In genomic region chr14:75015856-75016714, GRCm38 (mm10) we compare ENCODE assay signal across 8 mouse cellular contexts. TPM values are rescaled to one million over a fixed set of nuclear protein-coding genes. Genes with fewer than 3 reads are reported as not detected.
A peak's percentile ranks its signal among the peaks of the same experiment; 100 is the strongest.
DNase-seq lines count a peak whose midpoint lies in the region; ATAC-seq and TF ChIP-seq lines count a peak whose summit lies in the region.

Gene Rubcnl (plus strand): TSS chr14:75016027.

- H3K4me2 ChIP-seq in heart, embryonic 13.5 days = peak within 1 kb of the TSS; percentile 94
- peak within 1 kb of the TSS; percentile 94 for H3K4me2 ChIP-seq in kidney, postnatal 0 days (ENCODE audit: low read length)
- peak within 1 kb of the TSS; percentile 82 for H3K4me2 ChIP-seq in liver, embryonic 13.5 days
- H3K4me2 ChIP-seq in stomach, embryonic 15.5 days = peak within 1 kb of the TSS; percentile 81

- ATAC-seq in heart, embryonic 13.5 days (ENCODE audit: extremely low read depth, insufficient number of reproducible peaks, low FRiP score, low TSS enrichment) = no peak
- peak; percentile 63 for ATAC-seq in kidney, postnatal 0 days (replicated peaks; ENCODE audit: low FRiP score, low read depth)
- peak; percentile 48 for ATAC-seq in liver, embryonic 13.5 days (ENCODE audit: low read depth)
- ATAC-seq in stomach, embryonic 15.5 days (ENCODE audit: insufficient read depth, low FRiP score, low read depth) = peak; percentile 50

- H3K4me3 ChIP-seq in erythroblast, embryonic 14.5 days (replicated peaks) = peak within 1 kb of the TSS; percentile 57
- H3K4me3 ChIP-seq in heart, embryonic 13.5 days = peak within 1 kb of the TSS; percentile 67
- H3K4me3 ChIP-seq in kidney, postnatal 0 days (replicated peaks; ENCODE audit: low read depth, low read length) = peak within 1 kb of the TSS; percentile 48
- H3K4me3 ChIP-seq in liver, embryonic 13.5 days (replicated peaks) = peak within 1 kb of the TSS; percentile 63
- peak within 1 kb of the TSS; percentile 61 for H3K4me3 ChIP-seq in stomach, embryonic 15.5 days (replicated peaks)

- no peaks in the 10 kb centered on the region for H3K36me3 ChIP-seq in erythroblast, embryonic 14.5 days (ENCODE audit: control insufficient read depth)
- no peaks in the 10 kb centered on the region for H3K36me3 ChIP-seq in heart, embryonic 13.5 days
- H3K36me3 ChIP-seq in kidney, postnatal 0 days (ENCODE audit: insufficient read depth, low read length) = no peaks in the 10 kb centered on the region
- no peaks in the 10 kb centered on the region for H3K36me3 ChIP-seq in liver, embryonic 13.5 days
- no peaks in the 10 kb centered on the region for H3K36me3 ChIP-seq in stomach, embryonic 15.5 days

- H3K9ac ChIP-seq in heart, embryonic 13.5 days = peak within 1 kb of the TSS; percentile 85
- H3K9ac ChIP-seq in kidney, postnatal 0 days (ENCODE audit: low read depth, low read length) = peak within 1 kb of the TSS; percentile 56
- H3K9ac ChIP-seq in liver, embryonic 13.5 days = peak within 1 kb of the TSS; percentile 59
- peak within 1 kb of the TSS; percentile 45; the same call in 1 of the 2 replicates for H3K9ac ChIP-seq in stomach, embryonic 15.5 days

- H3K27me3 ChIP-seq in erythroblast, embryonic 14.5 days (ENCODE audit: control insufficient read depth) = peaks cover 16% of the 10 kb centered on the region
- no peaks in the 10 kb centered on the region for H3K27me3 ChIP-seq in heart, embryonic 13.5 days (replicated peaks)
- H3K27me3 ChIP-seq in kidney, postnatal 0 days (ENCODE audit: insufficient read depth, low read length) = no peaks in the 10 kb centered on the region
- peaks cover 15% of the 10 kb centered on the region for H3K27me3 ChIP-seq in liver, embryonic 13.5 days
- no peaks in the 10 kb centered on the region; the same call in 1 of the 2 replicates for H3K27me3 ChIP-seq in stomach, embryonic 15.5 days (replicated peaks)

- WGBS in heart, embryonic 13.5 days = 1% methylated on average over 49 of the region's 49 CpGs
- under 1% methylated on average over 49 of the region's 49 CpGs for WGBS in kidney, postnatal 0 days
- WGBS in liver, embryonic 13.5 days (ENCODE audit: insufficient replicate concordance) = 2% methylated on average over 49 of the region's 49 CpGs
- under 1% methylated on average over 49 of the region's 49 CpGs for WGBS in stomach, embryonic 15.5 days

- H3K27ac ChIP-seq in heart, embryonic 13.5 days (replicated peaks) = no peak within 1 kb of the TSS; the same call in 1 of the 2 replicates
- no peak within 1 kb of the TSS for H3K27ac ChIP-seq in kidney, postnatal 0 days
- H3K27ac ChIP-seq in liver, embryonic 13.5 days = no peak within 1 kb of the TSS
- no peak within 1 kb of the TSS for H3K27ac ChIP-seq in stomach, embryonic 15.5 days

- H3K9me3 ChIP-seq in erythroblast, embryonic 14.5 days (ENCODE audit: control insufficient read depth, low read length) = no peaks in the 10 kb centered on the region
- no peaks in the 10 kb centered on the region for H3K9me3 ChIP-seq in heart, embryonic 13.5 days
- H3K9me3 ChIP-seq in kidney, postnatal 0 days (replicated peaks; ENCODE audit: low read length) = no peaks in the 10 kb centered on the region
- H3K9me3 ChIP-seq in liver, embryonic 13.5 days (replicated peaks) = no peaks in the 10 kb centered on the region
- H3K9me3 ChIP-seq in stomach, embryonic 15.5 days = no peaks in the 10 kb centered on the region

- peaks cover 6% of the 10 kb centered on the region for H3K4me1 ChIP-seq in erythroblast, embryonic 14.5 days (ENCODE audit: control insufficient read depth)
- H3K4me1 ChIP-seq in heart, embryonic 13.5 days = peaks cover 40% of the 10 kb centered on the region
- H3K4me1 ChIP-seq in kidney, postnatal 0 days (replicated peaks; ENCODE audit: insufficient read depth, low read length) = no peaks in the 10 kb centered on the region
- H3K4me1 ChIP-seq in liver, embryonic 13.5 days (replicated peaks) = peaks cover 8% of the 10 kb centered on the region
- H3K4me1 ChIP-seq in stomach, embryonic 15.5 days = no peaks in the 10 kb centered on the region

- TF ChIP-seq CTCF in kidney, postnatal 0 days (IDR thresholded peaks at IDR 0.05; ENCODE audit: low read depth) = peak; percentile 91

- DNase-seq in CD4-positive, CD25-positive, alpha-beta regulatory T cell, adult 2 months (ENCODE audit: low read depth, low spot score) = peak; percentile 87
- peak; percentile 28 for DNase-seq in brain, embryonic 18.5 days (ENCODE audit: low read depth, low spot score)
- DNase-seq in kidney, postnatal 0 days (ENCODE audit: low spot score) = peak; percentile 94
- peak; percentile 41 for DNase-seq in liver, embryonic 13.5 days
- DNase-seq in neural tube, embryonic 10.5 days (ENCODE audit: extremely low spot score, low spot score) = peak; percentile 77

RNA-seq across cellular contexts. Expression of gene Rubcnl, which starts in this region (rescaled TPM):
- polyA plus RNA-seq in erythroblast, embryonic 14.5 days (2012) = 0.01 TPM in 1 of 2 replicates, not detected in the other
- 1.2 and 1.3 TPM in 2 replicates for polyA plus RNA-seq in heart, embryonic 13.5 days (2015; fragmentation: Nextera tagmentation; extraction: Ambion mirVana)
- 0.22 and 0.45 TPM in 2 replicates for polyA plus RNA-seq in kidney, postnatal 0 days (2015; fragmentation: Nextera tagmentation; extraction: Ambion mirVana)
- 0.20 and 0.24 TPM in 2 replicates for polyA plus RNA-seq in liver, embryonic 13.5 days (2015; fragmentation: Nextera tagmentation; extraction: Ambion mirVana)
- polyA plus RNA-seq in stomach, embryonic 15.5 days (2015; fragmentation: Nextera tagmentation; extraction: Ambion mirVana) = 0.54 and 0.86 TPM in 2 replicates

Comparison
In these comparisons a context has a peak if more than half of its experiments do, and no peak if none do; other contexts are left out.
1. Peak in DNase-seq, ATAC-seq, H3K4me3 ChIP-seq, H3K9ac ChIP-seq and H3K4me2 ChIP-seq in kidney, postnatal 0 days; RNA of the gene not detected or under 1 TPM.
2. Peak in DNase-seq, ATAC-seq, H3K4me3 ChIP-seq, H3K9ac ChIP-seq and H3K4me2 ChIP-seq in liver, embryonic 13.5 days; RNA of the gene not detected or under 1 TPM.
3. Peak in ATAC-seq, H3K4me3 ChIP-seq, H3K9ac ChIP-seq and H3K4me2 ChIP-seq in stomach, embryonic 15.5 days; RNA of the gene not detected or under 1 TPM.
4. DNase-seq: peak in every context shown above with its lines; median percentile 94 in kidney, postnatal 0 days; 87 in CD4-positive, CD25-positive, alpha-beta regulatory T cell, adult 2 months; 77 in neural tube, embryonic 10.5 days; 41 in liver, embryonic 13.5 days; 28 in brain, embryonic 18.5 days.